Mouse (Mus musculus) splenic B cell, adult 2 months (primary cell): ENCODE measurements around the gene Shisa3.

Source experiments
- DNase-seq: peaks from one replicate; pipeline ENCODE4 v3.0.0-alpha.2; 2011; ENCODE audit warnings: low read depth, low spot score
- H3K27me3 ChIP-seq: 2 replicates; pipeline ENCODE4 v1.6.1; 2012; ENCODE audit warnings: mild to moderate bottlenecking, low read length, moderate library complexity, mixed read lengths; ENCODE audit not compliant: control insufficient read depth, poor library complexity, insufficient read depth, severe bottlenecking
- H3K36me3 ChIP-seq: 2 replicates; pipeline ENCODE4 v1.6.1; 2012; ENCODE audit warnings: mild to moderate bottlenecking, low read length, moderate library complexity, mixed read lengths; ENCODE audit not compliant: control insufficient read depth, poor library complexity, insufficient read depth, severe bottlenecking

The Shisa3 gene

DNA sequence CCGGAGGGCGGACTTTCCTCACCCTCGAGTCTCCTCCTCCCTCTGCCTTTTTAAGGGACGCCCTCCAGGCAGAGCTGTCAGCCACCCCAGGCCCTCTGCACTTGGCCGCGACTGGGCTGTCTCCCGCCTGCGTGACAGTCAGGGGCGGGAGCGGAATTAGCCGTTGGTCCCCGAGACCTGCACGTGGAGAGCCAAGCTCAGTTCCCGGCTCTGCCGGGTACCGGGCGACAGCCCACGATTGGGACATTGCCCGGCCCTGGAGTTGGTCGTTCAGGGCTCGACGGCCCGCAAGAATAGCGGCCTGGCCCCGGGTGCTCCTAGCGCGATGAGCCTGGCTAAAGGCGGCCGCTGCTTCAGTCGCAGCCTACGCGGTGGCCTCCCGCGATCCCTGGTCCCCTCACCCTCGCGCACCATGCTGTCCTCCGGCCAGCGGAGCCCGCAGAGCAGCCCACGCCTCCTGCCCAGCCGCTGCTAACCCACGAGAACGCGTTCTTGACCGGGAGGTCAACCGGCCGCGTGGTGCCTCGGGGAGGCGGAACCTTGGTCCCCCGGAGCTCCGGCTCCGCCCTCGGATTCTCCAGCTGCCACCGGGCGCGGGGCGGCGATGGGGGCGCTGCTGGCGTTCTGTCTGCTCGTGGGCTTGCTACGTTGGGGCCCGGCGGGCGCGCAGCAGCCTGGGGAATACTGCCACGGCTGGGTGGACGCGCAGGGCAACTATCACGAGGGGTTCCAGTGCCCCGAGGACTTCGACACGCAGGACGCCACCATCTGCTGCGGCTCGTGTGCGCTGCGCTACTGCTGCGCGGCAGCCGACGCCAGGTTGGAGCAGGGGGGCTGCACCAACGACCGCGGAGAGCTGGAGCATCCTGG lies at the start of gene Shisa3:
TSS of gene Shisa3 (plus strand) at position 79 of the 870 bp plus-strand sequence.
- peak; percentile 44 for DNase-seq
- Histone ChIP-seq H3K27me3 (peaks cover 4% of the 10 kb centered on the region; the same call in 1 of the 2 replicates), H3K36me3 (no peaks in the 10 kb centered on the region)

- H3K36me3 ChIP-seq, result no peaks in the 10 kb centered on the region
- H3K27me3 ChIP-seq, result no peaks in the 10 kb centered on the region
Observed at GRCm38 (mm10) chr5:67558644-67559043, 49.0 kb upstream of the Shisa3 start.

DNA sequence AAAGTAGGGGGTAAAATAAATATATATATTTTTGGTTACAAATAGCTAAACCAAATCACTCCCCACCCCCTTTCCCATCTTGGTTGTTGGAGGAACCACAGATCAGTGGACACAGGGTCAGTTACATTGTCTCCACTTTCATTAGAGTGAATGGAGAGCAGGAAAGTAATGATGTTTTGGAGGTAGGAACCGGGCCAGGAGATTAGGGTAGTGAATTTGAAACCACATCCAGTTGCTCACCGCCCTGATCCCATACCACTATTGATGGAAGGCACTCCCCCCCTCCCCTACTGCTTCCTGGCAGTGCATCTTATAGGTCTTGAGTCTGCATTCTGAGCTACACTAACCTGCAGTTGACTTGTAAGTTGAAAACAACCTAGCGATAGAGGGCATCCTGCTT lies 48.6 kb upstream of the Shisa3 start:
- Histone ChIP-seq H3K36me3 (no peaks in the 10 kb centered on the region), H3K27me3 (no peaks in the 10 kb centered on the region)
- DNase-seq, result no peak

More at GRCm38 (mm10) chr5:67558644-67559043, 49.0 kb upstream of the Shisa3 start:
- no peak for DNase-seq

DNA sequence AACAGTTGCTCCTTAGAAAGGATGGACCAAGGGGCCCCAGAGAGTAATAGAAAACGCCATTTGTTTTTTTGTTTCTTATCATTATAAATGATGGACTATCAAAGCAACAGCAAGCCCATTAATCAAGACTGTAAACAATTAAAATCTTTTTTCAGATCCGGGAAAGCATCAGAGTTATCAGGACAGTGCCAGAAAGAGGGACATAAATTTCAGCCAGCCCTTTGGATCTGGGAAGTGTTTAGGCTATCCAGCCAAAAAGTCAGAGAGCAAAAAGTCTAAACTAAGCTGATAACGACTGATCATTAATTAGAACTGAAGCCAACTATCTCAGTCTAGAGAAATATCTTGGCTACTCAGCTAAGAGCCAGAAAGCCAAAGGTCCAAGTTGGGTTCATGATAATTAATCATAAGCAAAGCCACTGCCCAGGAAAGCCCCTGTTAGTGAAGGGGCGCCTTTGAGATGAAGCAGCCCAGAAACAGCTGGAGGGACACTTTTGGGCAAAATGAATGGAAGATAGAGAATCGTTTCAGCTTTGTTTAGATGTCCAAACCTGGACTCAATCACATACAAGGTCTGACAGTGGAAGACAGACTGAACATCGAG lies 35.0 kb upstream of the Shisa3 start:
- no peak for DNase-seq
- Histone ChIP-seq H3K27me3 (no peaks in the 10 kb centered on the region), H3K36me3 (no peaks in the 10 kb centered on the region)

DNA sequence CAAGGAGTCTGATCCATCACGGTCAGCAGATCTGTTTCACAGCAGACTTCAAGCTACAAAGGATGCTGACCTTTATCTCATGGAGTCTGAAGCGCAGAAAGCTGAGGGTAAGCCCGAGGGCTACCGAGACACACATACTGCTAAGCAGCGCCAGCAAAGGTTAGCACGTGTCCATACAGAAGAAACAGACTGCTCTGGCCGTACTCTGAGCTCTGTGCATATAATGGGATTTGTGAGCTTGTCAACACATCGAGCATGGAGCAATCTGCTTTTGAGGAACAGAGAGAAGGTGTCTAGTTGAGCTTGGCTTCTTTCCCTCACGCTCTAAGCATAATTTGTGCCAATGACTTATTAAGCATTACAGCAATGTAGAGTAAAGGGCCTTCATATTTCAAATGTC lies 33.6 kb upstream of the Shisa3 start:
- no peaks in the 10 kb centered on the region for H3K36me3 ChIP-seq
- no peak for DNase-seq

GRCm38 (mm10) chr5:67575705-67576104 lies 32.0 kb upstream of the Shisa3 start:
- DNase-seq, result no peak
- H3K27me3 ChIP-seq, result no peaks in the 10 kb centered on the region
- no peaks in the 10 kb centered on the region for H3K36me3 ChIP-seq

More for the DNA sequence above, 33.6 kb upstream of the Shisa3 start:
- no peaks in the 10 kb centered on the region for H3K27me3 ChIP-seq

GRCm38 (mm10) chr5:67579725-67580633 lies 27.7 kb upstream of the Shisa3 start:
- Histone ChIP-seq H3K36me3 (no peaks in the 10 kb centered on the region), H3K27me3 (no peaks in the 10 kb centered on the region)
- peak; percentile 39 for DNase-seq

- Histone ChIP-seq H3K27me3 (no peaks in the 10 kb centered on the region), H3K36me3 (no peaks in the 10 kb centered on the region)
- DNase-seq, result no peak
Observed at GRCm38 (mm10) chr5:67595070-67595469, 12.6 kb upstream of the Shisa3 start.

GRCm38 (mm10) chr5:67595629-67596028 lies 12.1 kb upstream of the Shisa3 start:
- no peaks in the 10 kb centered on the region for H3K36me3 ChIP-seq
- no peaks in the 10 kb centered on the region for H3K27me3 ChIP-seq
- no peak for DNase-seq

- H3K27me3 ChIP-seq, result no peaks in the 10 kb centered on the region
- no peaks in the 10 kb centered on the region for H3K36me3 ChIP-seq
- DNase-seq, result peak; percentile 59
Observed at GRCm38 (mm10) chr5:67599935-67600334, 7.7 kb upstream of the Shisa3 start.

GRCm38 (mm10) chr5:67605951-67606350 lies 1.7 kb upstream of the Shisa3 start:
- Histone ChIP-seq H3K36me3 (no peaks in the 10 kb centered on the region), H3K27me3 (peaks cover 4% of the 10 kb centered on the region; the same call in 1 of the 2 replicates)
- no peak for DNase-seq

DNA sequence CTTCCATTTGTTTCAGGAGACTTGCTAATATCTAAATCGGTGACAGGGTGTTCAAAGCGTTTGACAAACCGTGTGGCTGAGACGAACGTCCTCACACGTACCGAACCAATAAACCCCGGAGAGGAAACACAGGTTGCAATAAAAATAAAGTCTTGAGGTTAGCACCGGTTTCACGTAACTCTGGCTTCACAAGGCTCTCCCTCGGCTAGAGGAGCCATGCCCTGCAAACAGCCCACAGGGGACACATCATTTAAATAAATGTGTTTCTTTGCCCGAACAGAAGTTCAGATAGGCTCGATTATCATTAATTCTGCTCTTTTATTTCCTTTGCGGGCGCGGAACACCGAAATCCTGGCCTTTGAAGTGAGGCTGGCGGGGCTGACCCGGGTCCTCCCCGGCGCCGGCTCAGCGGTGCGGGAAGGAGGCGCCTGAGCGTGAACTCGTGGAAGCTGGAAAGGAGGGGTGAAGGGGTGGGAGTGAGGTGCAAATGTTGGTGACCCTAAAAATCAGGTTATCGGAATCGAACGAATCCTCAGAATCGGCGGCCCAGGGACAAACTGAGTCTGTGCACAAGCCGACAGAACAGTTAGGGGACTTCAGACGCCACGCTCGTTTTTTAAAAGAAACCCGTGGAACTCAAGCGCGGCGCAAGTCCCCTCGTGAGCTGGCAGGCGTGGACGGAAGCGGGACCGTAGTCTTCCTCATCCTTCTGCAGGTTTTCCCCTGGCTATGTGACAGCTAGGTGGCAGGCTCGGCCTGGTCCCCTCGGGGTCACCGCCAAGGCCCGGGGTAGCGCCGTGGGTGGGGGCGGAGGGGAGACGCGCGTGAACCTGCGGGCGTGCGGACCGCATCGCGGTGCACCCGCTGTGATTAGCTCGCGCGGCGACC lies 522 bp upstream of the Shisa3 start:
- peak; percentile 56 for DNase-seq
- peaks cover 4% of the 10 kb centered on the region; the same call in 1 of the 2 replicates for H3K27me3 ChIP-seq
- H3K36me3 ChIP-seq, result no peaks in the 10 kb centered on the region

DNA sequence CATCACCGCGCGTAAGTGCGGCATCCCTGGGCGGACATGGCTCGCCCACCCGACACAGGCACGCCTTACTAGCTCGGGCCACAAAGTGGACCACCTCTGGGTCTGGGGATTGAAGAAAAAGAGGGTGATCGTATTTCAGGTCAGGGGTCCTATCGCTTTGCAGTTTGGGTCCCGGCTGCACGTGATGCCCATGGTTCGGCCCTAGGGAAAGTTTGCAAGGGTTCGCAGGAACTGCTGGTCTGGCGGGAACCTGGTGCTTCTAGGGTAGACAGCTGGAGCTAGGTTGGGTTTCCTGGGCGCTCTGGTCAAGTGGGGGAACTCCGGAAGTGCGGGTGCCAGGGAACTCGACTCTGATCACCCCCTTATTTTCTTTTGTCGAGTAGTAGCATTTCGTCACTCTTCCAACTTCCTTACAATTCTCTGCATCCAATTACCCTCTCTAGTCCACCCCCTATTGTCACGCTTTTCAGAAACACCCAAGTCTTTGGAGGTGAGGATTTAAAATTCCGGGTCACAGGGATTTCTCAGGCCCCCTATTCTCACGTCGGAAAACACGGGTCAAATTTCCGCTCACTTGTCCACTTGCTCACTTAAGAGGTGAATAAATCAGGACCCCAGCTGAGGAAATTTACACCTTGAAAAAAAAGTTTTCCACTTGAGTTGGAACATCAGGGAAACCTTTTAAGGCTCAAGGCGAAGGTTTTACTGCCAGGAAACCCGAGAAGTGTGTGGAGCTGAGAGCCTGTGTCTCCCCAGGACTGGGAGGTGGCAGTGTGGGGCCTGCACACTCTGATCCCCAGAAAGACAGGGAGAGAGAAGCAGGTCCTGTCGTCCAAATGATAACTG lies 1.2 kb downstream of the Shisa3 start:
- no peak for DNase-seq
- Histone ChIP-seq H3K27me3 (peaks cover 4% of the 10 kb centered on the region; the same call in 1 of the 2 replicates), H3K36me3 (no peaks in the 10 kb centered on the region)
